Mouse (Mus musculus): ENCODE data around the gene Rad51d. TPM values are rescaled to one million over a fixed set of nuclear protein-coding genes. Genes with fewer than 3 reads are reported as not detected.

The Rad51d gene
- polyA plus RNA-seq, 1 experiment, result 25.8 TPM

DNA sequence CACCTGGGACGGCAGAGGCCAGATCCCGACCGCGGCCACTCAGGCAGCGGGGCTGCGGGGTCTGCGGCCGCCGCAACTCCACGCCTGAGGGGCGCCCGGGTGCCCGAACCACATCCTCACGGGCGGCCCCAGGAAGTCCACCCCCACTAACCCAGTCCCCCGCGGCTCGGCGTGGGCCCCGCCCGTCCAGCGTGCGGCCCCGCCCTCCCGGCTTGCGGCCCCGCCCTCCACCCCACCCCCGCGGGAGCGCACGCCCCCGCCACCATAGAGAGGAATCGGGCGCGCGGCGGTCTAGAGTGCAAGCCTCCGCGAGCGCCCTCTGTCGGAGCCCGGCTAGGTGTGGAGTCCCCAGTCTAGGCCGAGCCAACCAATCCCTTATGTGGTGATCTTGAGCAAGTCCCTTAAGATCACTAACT is 19.4 kb downstream of the Rad51d start, which contains the start of gene Rffl:
Gene Rffl (minus strand): TSS at position 180 of the 416 bp plus-strand sequence.
- Histone ChIP-seq H3K4me3 (ENCODE audit: low read depth, low read length) (peak within 1 kb of the TSS; percentile 77), H3K27ac (ENCODE audit: insufficient read depth, low read length) (no peak within 1 kb of the TSS), H3K4me1 (ENCODE audit: control insufficient read depth, insufficient read depth, low read length) (no peaks in the 10 kb centered on the region), H3K36me3 (ENCODE audit: control insufficient read depth, insufficient read depth, low read length, poor library complexity, severe bottlenecking) (no peaks in the 10 kb centered on the region; the same call in 1 of the 2 replicates), H3K9me3 (replicated peaks; ENCODE audit: control insufficient read depth, insufficient read depth, low read length, poor library complexity, severe bottlenecking) (no peaks in the 10 kb centered on the region), H3K9ac (ENCODE audit: low read depth, poor library complexity, severe bottlenecking) (peak within 1 kb of the TSS; percentile 86), H3K27me3 (ENCODE audit: control insufficient read depth, insufficient read depth, low read length, poor library complexity, severe bottlenecking) (no peaks in the 10 kb centered on the region)
- TF ChIP-seq POLR2A (IDR thresholded peaks at IDR 0.05; ENCODE audit: insufficient read depth, low read length), result no peak
- peak; percentile 69 for TF ChIP-seq CTCF (IDR thresholded peaks at IDR 0.05; ENCODE audit: low read depth, low read length)
- no peak for TF ChIP-seq EP300 (IDR thresholded peaks at IDR 0.05; ENCODE audit: insufficient read depth, low read depth, low read length)

DNA sequence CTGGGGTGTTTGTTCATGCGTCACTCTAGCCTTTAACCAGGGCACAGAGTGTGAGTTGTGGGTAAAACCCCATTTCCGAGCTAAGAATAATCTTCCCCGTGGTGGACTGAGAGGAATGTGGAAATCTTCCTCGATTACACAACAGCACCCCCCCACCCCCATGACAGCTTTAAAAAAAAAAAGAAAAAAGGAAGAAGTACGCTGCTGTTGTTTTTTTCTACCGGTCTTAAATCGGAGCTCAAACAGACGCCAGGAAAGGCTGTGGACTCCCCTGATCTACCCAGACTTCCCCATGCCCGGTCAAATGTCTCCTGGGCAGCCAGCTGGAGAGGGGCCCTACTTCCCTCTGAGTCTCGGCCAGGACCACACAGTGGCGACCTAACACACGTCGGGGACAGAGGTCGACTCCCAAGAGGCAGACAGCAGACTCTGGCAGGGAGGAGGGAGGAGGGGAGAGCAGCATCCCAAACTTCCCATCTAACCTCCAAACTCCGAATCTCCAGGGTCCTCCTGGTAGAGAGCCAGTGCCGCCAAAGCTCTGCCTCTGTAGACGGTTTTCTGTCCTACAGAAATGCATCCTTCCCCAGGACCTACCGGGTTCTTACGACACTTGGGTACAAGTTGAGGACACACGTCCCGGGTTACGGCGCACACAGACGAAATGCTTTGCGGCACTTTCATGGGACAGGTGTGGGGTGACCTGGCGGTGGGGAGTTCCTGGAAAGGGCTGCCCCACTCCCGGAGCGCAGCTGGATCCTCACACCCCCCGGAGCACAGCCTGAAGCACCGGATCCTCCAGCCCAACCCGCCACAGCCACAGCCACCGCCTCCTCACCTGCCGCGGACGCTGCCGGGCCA is 20.0 kb downstream of the Rad51d start:
- Histone ChIP-seq H3K4me3 (ENCODE audit: low read depth, low read length) (peak overlapping the region; percentile 77), H3K27ac (ENCODE audit: insufficient read depth, low read length) (no peak overlapping the region)

DNA sequence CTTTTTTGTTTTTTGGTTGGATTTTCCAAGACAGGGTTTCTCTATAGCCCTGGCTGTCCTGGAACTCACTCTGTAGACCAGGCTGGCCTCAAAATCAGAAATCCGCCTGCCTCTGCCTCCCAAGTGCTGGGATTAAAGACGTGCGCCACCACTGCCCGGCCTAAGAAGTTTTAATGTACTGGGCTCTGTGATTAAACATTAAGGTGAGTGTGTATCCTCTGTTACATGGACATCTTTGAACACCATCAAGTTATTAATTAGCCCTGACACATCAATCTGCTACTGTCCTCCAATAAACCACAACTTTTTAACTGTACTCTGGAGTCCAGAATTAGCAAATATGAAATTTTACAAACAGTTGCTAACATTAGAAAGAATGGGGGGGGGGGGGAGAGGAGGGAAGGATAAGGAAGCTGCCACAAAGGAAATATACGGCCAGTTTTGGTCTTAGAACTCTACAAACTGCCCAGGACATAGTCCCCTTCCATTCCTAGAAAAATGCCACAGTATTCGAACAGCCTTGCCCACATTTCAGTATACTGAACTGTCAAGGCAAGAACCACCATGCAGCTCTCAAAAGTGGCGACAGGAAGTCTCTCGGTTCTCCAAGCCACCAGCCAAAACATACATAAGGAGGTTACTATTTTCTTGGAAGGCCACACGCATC is 20.8 kb downstream of the Rad51d start:
- Histone ChIP-seq H3K4me3 (ENCODE audit: low read depth, low read length) (peak overlapping the region; percentile 77), H3K36me3 (ENCODE audit: control insufficient read depth, insufficient read depth, low read length, poor library complexity, severe bottlenecking) (no peaks in the 10 kb centered on the region; the same call in 1 of the 2 replicates), H3K9me3 (replicated peaks; ENCODE audit: control insufficient read depth, insufficient read depth, low read length, poor library complexity, severe bottlenecking) (no peaks in the 10 kb centered on the region), H3K27me3 (ENCODE audit: control insufficient read depth, insufficient read depth, low read length, poor library complexity, severe bottlenecking) (no peaks in the 10 kb centered on the region), H3K9ac (ENCODE audit: low read depth, poor library complexity, severe bottlenecking) (peak overlapping the region; percentile 86), H3K27ac (ENCODE audit: insufficient read depth, low read length) (no peak overlapping the region), H3K4me1 (ENCODE audit: control insufficient read depth, insufficient read depth, low read length) (no peaks in the 10 kb centered on the region)
- TF ChIP-seq EP300 (IDR thresholded peaks at IDR 0.05; ENCODE audit: insufficient read depth, low read depth, low read length), result no peak
- no peak for TF ChIP-seq POLR2A (IDR thresholded peaks at IDR 0.05; ENCODE audit: insufficient read depth, low read length)
- TF ChIP-seq CTCF (IDR thresholded peaks at IDR 0.05; ENCODE audit: low read depth, low read length), result no peak

More for the DNA sequence above, 20.0 kb downstream of the Rad51d start:
- Histone ChIP-seq H3K9ac (ENCODE audit: low read depth, poor library complexity, severe bottlenecking) (peak overlapping the region; percentile 86), H3K36me3 (ENCODE audit: control insufficient read depth, insufficient read depth, low read length, poor library complexity, severe bottlenecking) (no peaks in the 10 kb centered on the region; the same call in 1 of the 2 replicates), H3K4me1 (ENCODE audit: control insufficient read depth, insufficient read depth, low read length) (no peaks in the 10 kb centered on the region), H3K9me3 (replicated peaks; ENCODE audit: control insufficient read depth, insufficient read depth, low read length, poor library complexity, severe bottlenecking) (no peaks in the 10 kb centered on the region), H3K27me3 (ENCODE audit: control insufficient read depth, insufficient read depth, low read length, poor library complexity, severe bottlenecking) (no peaks in the 10 kb centered on the region)
- no peak for TF ChIP-seq CTCF (IDR thresholded peaks at IDR 0.05; ENCODE audit: low read depth, low read length)
- no peak for TF ChIP-seq EP300 (IDR thresholded peaks at IDR 0.05; ENCODE audit: insufficient read depth, low read depth, low read length)
- no peak for TF ChIP-seq POLR2A (IDR thresholded peaks at IDR 0.05; ENCODE audit: insufficient read depth, low read length)

DNA sequence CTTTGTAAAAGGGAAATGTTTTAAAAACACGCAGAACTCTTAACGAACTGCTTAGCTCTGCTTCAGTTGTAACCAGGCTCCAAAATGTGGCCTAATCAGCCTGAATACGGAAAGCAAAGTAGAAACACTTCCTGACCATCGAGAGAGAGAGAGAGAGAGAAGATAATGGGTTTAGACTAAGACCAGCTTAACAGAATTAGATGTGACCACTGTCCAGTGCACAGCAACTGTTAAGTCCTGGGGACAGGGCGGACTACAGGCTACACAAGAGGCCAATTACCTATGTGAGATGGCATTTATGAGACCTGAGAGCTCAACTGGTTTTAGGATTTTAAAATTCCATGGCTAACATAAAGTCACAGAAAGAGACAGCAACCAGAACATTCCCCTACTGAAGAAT is 22.5 kb downstream of the Rad51d start:
- H3K27ac ChIP-seq (ENCODE audit: insufficient read depth, low read length), result no peak overlapping the region
- H3K4me3 ChIP-seq (ENCODE audit: low read depth, low read length), result no peak overlapping the region
- no peak for TF ChIP-seq CTCF (IDR thresholded peaks at IDR 0.05; ENCODE audit: low read depth, low read length)
- no peak for TF ChIP-seq EP300 (IDR thresholded peaks at IDR 0.05; ENCODE audit: insufficient read depth, low read depth, low read length)
- TF ChIP-seq POLR2A (IDR thresholded peaks at IDR 0.05; ENCODE audit: insufficient read depth, low read length), result no peak
- H3K27me3 ChIP-seq (ENCODE audit: control insufficient read depth, insufficient read depth, low read length, poor library complexity, severe bottlenecking), result no peaks in the 10 kb centered on the region
- no peaks in the 10 kb centered on the region; the same call in 1 of the 2 replicates for H3K36me3 ChIP-seq (ENCODE audit: control insufficient read depth, insufficient read depth, low read length, poor library complexity, severe bottlenecking)
- H3K4me1 ChIP-seq (ENCODE audit: control insufficient read depth, insufficient read depth, low read length), result no peaks in the 10 kb centered on the region
- H3K9me3 ChIP-seq (replicated peaks; ENCODE audit: control insufficient read depth, insufficient read depth, low read length, poor library complexity, severe bottlenecking), result no peaks in the 10 kb centered on the region
- no peak overlapping the region for H3K9ac ChIP-seq (ENCODE audit: low read depth, poor library complexity, severe bottlenecking)

DNA sequence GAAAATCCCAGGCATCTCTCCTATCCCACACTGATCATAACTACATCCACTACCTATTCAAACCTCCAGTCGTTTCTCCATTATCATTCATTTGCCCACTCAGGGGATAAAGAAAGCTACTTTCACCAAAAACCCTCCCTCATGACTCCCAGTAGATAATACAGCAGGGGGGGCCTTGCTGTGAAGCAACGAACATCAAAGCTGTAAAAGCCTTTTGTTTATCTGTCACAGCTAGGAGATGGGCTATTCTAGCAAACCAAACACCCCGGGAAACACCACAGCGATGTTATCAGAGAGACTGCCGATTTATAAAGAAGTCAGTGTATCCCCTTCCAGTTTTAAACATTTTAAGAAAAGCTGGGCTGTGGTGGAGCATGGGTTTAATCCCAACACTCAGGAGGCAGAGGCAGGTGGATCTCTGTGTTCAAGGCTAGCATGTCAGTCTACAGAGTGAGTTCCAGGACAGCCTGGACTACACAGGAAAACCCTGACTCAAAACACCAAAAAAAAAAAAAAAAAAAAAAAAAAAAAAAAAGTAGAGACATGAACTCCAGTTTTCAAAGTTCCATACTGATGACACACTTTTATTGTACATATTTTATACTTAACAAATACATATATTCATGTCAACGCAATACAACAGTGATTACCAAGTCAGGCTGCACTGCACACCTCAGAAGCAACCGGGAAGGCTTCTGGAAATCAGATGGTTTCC is 23.4 kb downstream of the Rad51d start:
- TF ChIP-seq POLR2A (IDR thresholded peaks at IDR 0.05; ENCODE audit: insufficient read depth, low read length) (no peak), EP300 (IDR thresholded peaks at IDR 0.05; ENCODE audit: insufficient read depth, low read depth, low read length) (no peak), CTCF (IDR thresholded peaks at IDR 0.05; ENCODE audit: low read depth, low read length) (no peak)
- no peaks in the 10 kb centered on the region for H3K9me3 ChIP-seq (replicated peaks; ENCODE audit: control insufficient read depth, insufficient read depth, low read length, poor library complexity, severe bottlenecking)
- H3K27ac ChIP-seq (ENCODE audit: insufficient read depth, low read length), result no peak overlapping the region
- H3K27me3 ChIP-seq (ENCODE audit: control insufficient read depth, insufficient read depth, low read length, poor library complexity, severe bottlenecking), result no peaks in the 10 kb centered on the region
- no peaks in the 10 kb centered on the region for H3K4me1 ChIP-seq (ENCODE audit: control insufficient read depth, insufficient read depth, low read length)
- H3K9ac ChIP-seq (ENCODE audit: low read depth, poor library complexity, severe bottlenecking), result no peak overlapping the region
- no peak overlapping the region for H3K4me3 ChIP-seq (ENCODE audit: low read depth, low read length)
- no peaks in the 10 kb centered on the region; the same call in 1 of the 2 replicates for H3K36me3 ChIP-seq (ENCODE audit: control insufficient read depth, insufficient read depth, low read length, poor library complexity, severe bottlenecking)

Data from ES-Bruce4 (cell line).